Mouse (Mus musculus) Muller cell, postnatal 12 days (primary cell): ENCODE results near the gene Cmah.
"Not testable (repeated sequence)": the region's sequence is repeated elsewhere in the genome, so short reads cannot be mapped to it uniquely, and the experiment has no call there.

ENCODE experiments used
- DNase-seq: peaks from one replicate; pipeline ENCODE4 v3.0.0-alpha.2; 2015; ENCODE audit errors: inconsistent ontology term

Gene Cmah

GRCm38 (mm10) chr13:24340462-24340861 lies 13.3 kb downstream of the Cmah start:
- no peak for DNase-seq

GRCm38 (mm10) chr13:24342091-24342490 lies 14.9 kb downstream of the Cmah start:
- no peak for DNase-seq

- no peak for DNase-seq
These were observed 25.8 kb downstream of the Cmah start for GRCm38 (mm10) chr13:24353004-24353403.

GRCm38 (mm10) chr13:24354751-24355150 lies 27.5 kb downstream of the Cmah start:
- no peak for DNase-seq

GRCm38 (mm10) chr13:24359181-24359580 lies 32.0 kb downstream of the Cmah start:
- DNase-seq: no peak

GRCm38 (mm10) chr13:24365191-24365590 lies 38.0 kb downstream of the Cmah start:
- DNase-seq: no peak

- DNase-seq: no peak
These were observed 45.8 kb downstream of the Cmah start for GRCm38 (mm10) chr13:24372893-24373599.

GRCm38 (mm10) chr13:24374606-24375005 lies 47.4 kb downstream of the Cmah start:
- DNase-seq: not testable (repeated sequence)

- peak; percentile 91 for DNase-seq
These were observed 48.4 kb downstream of the Cmah start for GRCm38 (mm10) chr13:24375320-24376203.

GRCm38 (mm10) chr13:24380713-24381112 lies 53.5 kb downstream of the Cmah start:
- DNase-seq: no peak

- peak; percentile 79 for DNase-seq
These were observed 56.7 kb downstream of the Cmah start for GRCm38 (mm10) chr13:24383885-24384284.

GRCm38 (mm10) chr13:24391892-24392291 lies 64.7 kb downstream of the Cmah start:
- no peak for DNase-seq

- peak; percentile 9 for DNase-seq
These were observed 65.5 kb downstream of the Cmah start for GRCm38 (mm10) chr13:24392655-24393054.

- DNase-seq: no peak
These were observed 65.9 kb downstream of the Cmah start for GRCm38 (mm10) chr13:24393055-24393454.

GRCm38 (mm10) chr13:24395815-24396214 lies 68.6 kb downstream of the Cmah start:
- DNase-seq: no peak

GRCm38 (mm10) chr13:24397181-24397580 lies 70.0 kb downstream of the Cmah start:
- peak; percentile 55 for DNase-seq

- no peak for DNase-seq
These were observed 71.3 kb downstream of the Cmah start for GRCm38 (mm10) chr13:24398488-24398887.

GRCm38 (mm10) chr13:24401821-24402220 lies 74.6 kb downstream of the Cmah start:
- not testable (repeated sequence) for DNase-seq

- no peak for DNase-seq
These were observed 75.8 kb downstream of the Cmah start for GRCm38 (mm10) chr13:24403054-24403453.

GRCm38 (mm10) chr13:24406847-24407246 lies 79.6 kb downstream of the Cmah start:
- no peak for DNase-seq

- DNase-seq: no peak
These were observed 87.5 kb downstream of the Cmah start for GRCm38 (mm10) chr13:24414635-24415206.

- DNase-seq: no peak
These were observed 88.5 kb downstream of the Cmah start for GRCm38 (mm10) chr13:24415506-24416206.
